Mouse (Mus musculus) left cerebral cortex, adult 9 months (tissue): ENCODE data around the gene Gdi2.

Experiments used
- DNase-seq, 2 experiments: peaks; one replicate each; pipeline ENCODE4 v3.0.0; 2022; ENCODE audit warnings: low spot score in 2 of 2

The Gdi2 gene

GRCm38 (mm10) chr13:3547856-3548255, 10.0 kb downstream of the Gdi2 start:
- no peak for DNase-seq

- DNase-seq = no peak
Measured at GRCm38 (mm10) chr13:3563130-3563529, 25.3 kb downstream of the Gdi2 start.

DNA sequence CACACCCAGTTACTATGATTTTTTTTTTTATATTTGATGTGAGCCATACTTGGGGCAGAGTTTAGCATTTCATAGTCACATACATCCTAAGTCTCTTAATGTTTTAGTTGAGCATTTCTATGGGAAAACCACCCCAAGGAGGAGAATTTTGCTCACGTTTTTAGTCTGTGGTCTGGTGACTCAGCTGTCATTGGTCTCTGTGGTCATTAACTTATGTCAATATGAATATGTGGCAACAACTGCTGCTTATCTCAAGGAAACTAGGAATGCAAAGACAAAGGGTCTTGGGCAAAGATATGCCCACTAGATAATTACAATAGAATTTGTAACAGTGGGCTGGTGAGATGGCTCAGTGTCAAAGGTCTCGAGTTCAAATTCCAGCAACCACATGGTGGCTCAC, 26.1 kb downstream of the Gdi2 start:
- no peak for DNase-seq

- no peak for DNase-seq
Measured at GRCm38 (mm10) chr13:3590789-3591188, 52.9 kb downstream of the Gdi2 start.

- DNase-seq = no peak
Measured at GRCm38 (mm10) chr13:3594311-3594710, 56.4 kb downstream of the Gdi2 start.

GRCm38 (mm10) chr13:3596232-3596631, 58.4 kb downstream of the Gdi2 start:
- no peak for DNase-seq

DNA sequence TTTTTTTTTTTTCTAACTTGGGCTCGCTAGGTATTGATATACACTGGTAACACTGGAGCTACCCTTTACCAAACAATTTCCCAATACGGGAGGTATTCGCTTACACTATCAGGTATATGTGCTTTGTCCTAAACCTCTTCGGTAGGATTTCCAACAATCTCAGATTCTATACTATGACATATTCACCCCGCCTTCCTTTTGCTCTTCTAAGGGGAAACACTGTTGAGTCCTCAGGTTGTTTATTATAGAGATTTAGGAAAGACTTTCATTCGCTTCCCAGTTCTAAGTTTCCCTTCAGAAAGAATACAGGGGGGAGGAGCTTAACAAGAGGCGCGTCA, 71.9 kb downstream of the Gdi2 start:
- DNase-seq = no peak

DNA sequence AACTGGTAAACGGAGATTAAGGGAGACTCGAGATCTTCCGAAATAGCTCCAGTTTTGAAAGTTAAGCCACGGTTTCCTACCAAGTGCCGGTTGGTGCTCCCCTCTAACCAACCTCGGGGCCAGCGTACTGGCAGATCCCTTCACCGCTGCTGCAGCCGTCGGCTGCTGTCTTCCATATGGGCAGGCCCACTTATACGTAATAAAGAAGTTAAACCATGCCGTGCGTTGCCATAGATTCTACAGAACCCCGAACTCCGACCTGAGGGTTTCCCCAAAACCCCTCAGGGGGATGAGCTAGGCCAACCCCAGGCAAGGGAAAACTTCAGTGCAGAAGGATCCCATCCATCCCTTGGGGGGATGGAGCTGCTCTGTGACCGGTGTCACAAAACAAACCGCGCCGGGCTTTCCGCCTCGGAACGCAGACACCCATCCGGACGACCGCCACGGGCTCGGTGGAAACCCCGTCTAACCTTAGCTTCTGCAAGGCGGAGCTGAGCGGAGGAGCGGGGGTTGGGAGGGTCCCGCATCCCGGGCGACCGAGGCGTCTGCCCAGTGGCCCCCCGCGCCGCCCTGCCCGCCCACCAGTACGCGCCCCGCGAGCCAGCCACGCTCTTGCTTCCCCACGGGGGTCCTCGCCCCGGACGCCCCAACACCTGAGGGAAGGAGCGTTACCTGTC, 72.4 kb downstream of the Gdi2 start:
- DNase-seq = peak in 1 of 2 experiments; percentile 8

GRCm38 (mm10) chr13:3610795-3611438, 73.1 kb downstream of the Gdi2 start, which contains the start of gene Fam208b:
TSS of gene Fam208b (minus strand) at chr13:3611108.
- DNase-seq = peak; percentile 95 to 99
